Mouse (Mus musculus) CH12.LX (cell line): ENCODE data around the gene Tmem189. TPM values are rescaled to one million over a fixed set of nuclear protein-coding genes. Genes with fewer than 3 reads are reported as not detected.

Experiments used
- DNase-seq: peaks from one replicate; pipeline ENCODE4 v3.0.0-alpha.2; 2013; ENCODE audit errors: extremely low read depth
- H3K27ac ChIP-seq: 2 replicates; pipeline ENCODE4 v1.5.1; 2012; ENCODE audit warnings: low read depth, mild to moderate bottlenecking, control low read depth, moderate library complexity; ENCODE audit not compliant: insufficient read depth
- H3K27me3 ChIP-seq: replicated peaks from 2 replicates; pipeline ENCODE3; 2012; ENCODE audit warnings: inconsistent platforms
- H3K36me3 ChIP-seq, 2 experiments: replicated peaks in 1 of 2; 2 replicates each; pipeline versions ENCODE3 to v1.6.1; 2012; ENCODE audit warnings: inconsistent platforms in 1 of 2, low read length in 1 of 2, mild to moderate bottlenecking in 1 of 2, mixed read lengths in 1 of 2, moderate library complexity in 1 of 2; ENCODE audit not compliant: control insufficient read depth in 1 of 2, insufficient read depth in 1 of 2
- H3K4me1 ChIP-seq, 2 experiments: 2 replicates each; pipeline ENCODE4 v1.6.1; 2012; ENCODE audit warnings: inconsistent platforms in 1 of 2, moderate library complexity in 1 of 2; ENCODE audit not compliant: insufficient read depth in 2 of 2, control insufficient read depth in 1 of 2
- H3K4me2 ChIP-seq: 2 replicates; pipeline ENCODE4 v1.6.1; 2012; ENCODE audit warnings: low read depth, mild to moderate bottlenecking, control low read depth; ENCODE audit not compliant: poor library complexity, insufficient read depth, severe bottlenecking
- H3K4me3 ChIP-seq, 3 experiments: fragments of 150-350 bp in 1 of 3; sonication (generic) in 1 of 3; replicated peaks in 1 of 3; 2 replicates each; pipeline versions ENCODE3 to v1.5.1; 2011 to 2012; ENCODE audit warnings: low read depth in 2 of 3, low read length in 2 of 3, mild to moderate bottlenecking in 2 of 3, moderate library complexity in 2 of 3, control low read depth in 1 of 3, improper control_type of control experiment in 1 of 3, inconsistent platforms in 1 of 3, mixed read lengths in 1 of 3; ENCODE audit not compliant: poor library complexity in 1 of 3
- H3K79me2 ChIP-seq: replicated peaks from 2 replicates; pipeline ENCODE4 v1.6.1; 2012; ENCODE audit warnings: mild to moderate bottlenecking, moderate library complexity; ENCODE audit not compliant: control insufficient read depth, poor library complexity, insufficient read depth, severe bottlenecking; ENCODE audit errors: extremely low read depth
- H3K9ac ChIP-seq: 2 replicates; pipeline ENCODE4 v1.6.1; 2012; ENCODE audit warnings: low read depth, mild to moderate bottlenecking, control low read depth, moderate library complexity; ENCODE audit not compliant: insufficient read depth
- H3K9me3 ChIP-seq: replicated peaks from 2 replicates; pipeline ENCODE3; 2012; ENCODE audit warnings: low read length, inconsistent platforms, mixed read lengths
- CTCF ChIP-seq, 2 experiments: IDR thresholded peaks in 1 of 2; conservative IDR thresholded peaks in 1 of 2; 2 replicates each; pipeline ENCODE4 v1.5.1; 2011 to 2012; ENCODE audit warnings: low read depth in 2 of 2, low read length in 2 of 2, improper control_type of control experiment in 1 of 2, inconsistent platforms in 1 of 2, mild to moderate bottlenecking in 1 of 2, moderate library complexity in 1 of 2
- E2F4 ChIP-seq: IDR thresholded peaks from 2 replicates; pipeline ENCODE4 v1.6.1; 2011; ENCODE audit warnings: low read depth, low read length, improper control_type of control experiment; ENCODE audit not compliant: insufficient replicate concordance
- EP300 ChIP-seq: IDR thresholded peaks from 2 replicates; pipeline ENCODE4 v1.6.1; 2011; ENCODE audit warnings: low read length, improper control_type of control experiment
- GABPA ChIP-seq: IDR thresholded peaks from 2 replicates; pipeline ENCODE4 v1.6.1; 2012; ENCODE audit warnings: low read depth, low read length, improper control_type of control experiment, inconsistent platforms; ENCODE audit not compliant: insufficient replicate concordance
- IRF4 ChIP-seq: IDR thresholded peaks from 2 replicates; pipeline ENCODE4 v1.6.1; 2014; ENCODE audit warnings: low read depth, mild to moderate bottlenecking, inconsistent platforms, low read length, improper control_type of control experiment
- KAT2A ChIP-seq: IDR thresholded peaks from 2 replicates; pipeline ENCODE4 v1.6.1; 2012; ENCODE audit warnings: low read length, improper control_type of control experiment, inconsistent platforms; ENCODE audit not compliant: insufficient replicate concordance
- MAFK ChIP-seq: IDR thresholded peaks from 2 replicates; pipeline ENCODE4 v1.6.1; 2011; ENCODE audit warnings: low read length, improper control_type of control experiment; ENCODE audit not compliant: insufficient replicate concordance
- MAX ChIP-seq: IDR thresholded peaks from 2 replicates; pipeline ENCODE4 v1.6.1; 2011; ENCODE audit warnings: low read length, improper control_type of control experiment
- MAZ ChIP-seq: IDR thresholded peaks from 2 replicates; pipeline ENCODE4 v1.6.1; 2012; ENCODE audit warnings: low read depth, mild to moderate bottlenecking, inconsistent platforms, low read length, improper control_type of control experiment, moderate library complexity
- MEF2A ChIP-seq: IDR thresholded peaks from 2 replicates; pipeline ENCODE4 v1.6.1; 2014; ENCODE audit warnings: low read depth, mild to moderate bottlenecking, inconsistent platforms, low read length, improper control_type of control experiment, borderline replicate concordance
- NRF1 ChIP-seq: IDR thresholded peaks from 2 replicates; pipeline ENCODE4 v1.6.1; 2014; ENCODE audit warnings: low read depth, mild to moderate bottlenecking, inconsistent platforms, low read length, improper control_type of control experiment, moderate library complexity
- PAX5 ChIP-seq: IDR thresholded peaks from 2 replicates; pipeline ENCODE4 v1.6.1; 2012; ENCODE audit warnings: low read length, inconsistent platforms, mixed read lengths
- RAD21 ChIP-seq: IDR thresholded peaks from 2 replicates; pipeline ENCODE4 v1.6.1; 2011; ENCODE audit warnings: low read depth, mild to moderate bottlenecking, low read length, improper control_type of control experiment, moderate library complexity
- SMC3 ChIP-seq: IDR thresholded peaks from 2 replicates; pipeline ENCODE4 v1.6.1; 2011; ENCODE audit warnings: low read depth, low read length, improper control_type of control experiment
- TCF12 ChIP-seq: IDR thresholded peaks from 2 replicates; pipeline ENCODE4 v1.6.1; 2014; ENCODE audit warnings: low read depth, mild to moderate bottlenecking, inconsistent platforms, low read length, improper control_type of control experiment
- ZC3H11A ChIP-seq: IDR thresholded peaks from 2 replicates; pipeline ENCODE4 v1.6.1; 2012; ENCODE audit warnings: low read depth, mild to moderate bottlenecking, inconsistent platforms, low read length, improper control_type of control experiment
- ZKSCAN1 ChIP-seq: IDR thresholded peaks from 2 replicates; pipeline ENCODE4 v1.6.1; 2012; ENCODE audit warnings: low read depth, inconsistent platforms, low read length, improper control_type of control experiment, borderline replicate concordance
- ZMIZ1 ChIP-seq: IDR thresholded peaks from 2 replicates; pipeline ENCODE4 v1.6.1; 2012; ENCODE audit warnings: low read depth, mild to moderate bottlenecking, inconsistent platforms, low read length, improper control_type of control experiment
- dilution Hi-C: fragments of 300-500 bp; cut with MboI; formaldehyde crosslinking; loops from 2 replicates; pipeline ENCODE4 v1.14.3; 2020; ENCODE audit warnings: low sequenced_read_pairs; ENCODE audit not compliant: extremely low pct_unique_long_range_greater_than_20kb, extremely low pct_ligation_motif_present
- in situ Hi-C: fragments of 300-500 bp; cut with MboI; formaldehyde crosslinking; loops from 3 replicates; pipeline ENCODE4 v1.14.3; 2019; ENCODE audit warnings: low sequenced_read_pairs, low pct_ligation_motif_present, low pct_unique_long_range_greater_than_20kb, mixed read lengths
- polyA plus RNA-seq: library from polyadenylated mRNA; unstranded; fragments of >175 nt; gene quantifications from 2 replicates; pipeline ENCODE4 v1.2.1, GENCODE M21; 2012; ENCODE audit warnings: low read depth; ENCODE audit not compliant: insufficient read length
- total RNA-seq, 2 experiments: library from RNA; depleted of rRNA; stranded (reverse); fragments of 300-350 nt in 1 of 2; fragments of >200 nt in 1 of 2; gene quantifications; 2 replicates each; pipeline ENCODE4 v1.2.3; 2012 to 2014

Tmem189 gene
- total and polyA plus RNA-seq, 3 experiments, result 27.9 to 30.9 (median 29.5) TPM

DNA sequence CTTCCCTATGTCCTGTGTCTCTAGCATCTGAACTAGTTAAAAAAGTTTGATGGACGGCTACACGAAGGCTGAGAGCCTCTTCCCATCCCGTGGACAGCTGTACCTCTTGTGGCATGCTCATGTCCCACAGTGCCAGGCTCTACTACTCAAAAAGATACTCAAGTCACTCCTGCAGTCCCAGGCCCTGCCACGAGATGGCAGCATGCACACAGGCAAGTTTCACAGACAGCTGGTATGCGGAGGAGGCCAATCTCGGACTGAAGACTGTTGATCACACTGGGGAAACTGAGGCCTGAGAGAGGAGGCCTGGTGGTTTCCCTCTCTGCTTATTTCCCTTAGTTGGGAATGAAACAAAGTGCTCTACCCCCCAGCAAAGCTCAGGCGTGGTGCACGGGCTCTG lies 4.5 kb downstream of the Tmem189 start:
- peaks cover 69% of the 10 kb centered on the region for H3K27me3 ChIP-seq

DNA sequence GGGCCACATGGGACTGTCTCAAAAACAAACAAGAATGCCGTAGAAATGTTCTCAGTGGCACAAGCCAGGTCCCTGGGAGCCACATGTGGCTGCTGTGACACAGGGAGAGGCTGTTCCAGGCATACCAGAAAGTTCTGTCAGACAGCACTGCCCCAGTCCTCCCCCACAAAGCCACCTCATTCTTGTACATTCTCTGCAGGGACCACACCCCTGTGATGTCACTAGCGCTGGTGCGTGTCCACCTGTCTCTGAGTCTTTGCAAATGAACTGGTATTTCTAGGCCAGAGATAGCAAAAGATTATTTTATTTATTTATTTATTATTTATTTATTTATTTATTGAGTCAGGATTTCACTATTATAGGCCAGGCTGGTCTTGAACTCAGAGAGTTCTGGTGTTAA lies 5.9 kb downstream of the Tmem189 start:
- no peak overlapping the region for H3K4me2 ChIP-seq
- H3K36me3 ChIP-seq, result no peaks in the 10 kb centered on the region
- TF ChIP-seq MEF2A (no peak), E2F4 (no peak), IRF4 (no peak)
- TF ChIP-seq, all 38 proteins: peak for 0
- Histone ChIP-seq H3K27me3 (peaks cover 65% of the 10 kb centered on the region), H3K4me1 (peaks cover 7 to 8% of the 10 kb centered on the region in 2 experiments; a peak in 3 of 4 replicates), H3K79me2 (no peaks in the 10 kb centered on the region), H3K9ac (no peak overlapping the region), H3K27ac (no peak overlapping the region), H3K4me3 (no peak overlapping the region), H3K9me3 (peaks cover 4% of the 10 kb centered on the region)
- in situ Hi-C loops (no loop called here), dilution Hi-C loops (loop anchor here (25.0 kb wide), 1 partner anchor 204 kb away; no protein-coding TSS in a partner anchor)
- DNase-seq, result no peak

More for the DNA sequence above, 4.5 kb downstream of the Tmem189 start:
- Histone ChIP-seq H3K79me2 (no peaks in the 10 kb centered on the region), H3K4me1 (peaks cover 4 to 8% of the 10 kb centered on the region in 2 experiments; a peak in 3 of 4 replicates), H3K27ac (no peak overlapping the region), H3K9me3 (peaks cover 12% of the 10 kb centered on the region), H3K36me3 (no peaks in the 10 kb centered on the region), H3K9ac (no peak overlapping the region), H3K4me2 (no peak overlapping the region), H3K4me3 (no peak overlapping the region)
- peak; percentile 89 for DNase-seq
- in situ Hi-C loops, result loop anchor here (5.0 kb wide), 1 partner anchor 212 kb away; no protein-coding TSS in a partner anchor
- no peak for TF ChIP-seq EP300
- TF ChIP-seq ZMIZ1, result no peak
- TF ChIP-seq ZC3H11A, result peak; percentile 94
- TF ChIP-seq PAX5, result no peak
- TF ChIP-seq IRF4, result peak; percentile 36; the same call in 1 of the 2 replicates
- no peak for TF ChIP-seq MAFK
- no peak for TF ChIP-seq MAZ
- TF ChIP-seq RAD21, result peak; percentile 99
- 0 out of 2 replicates have a peak, but pooled peaks have one; percentile 33 for TF ChIP-seq TCF12
- no peak for TF ChIP-seq MEF2A
- no peak for TF ChIP-seq KAT2A
- TF ChIP-seq SMC3, result peak; percentile 99
- no peak for TF ChIP-seq GABPA
- no peak for TF ChIP-seq MAX
- TF ChIP-seq ZKSCAN1, result no peak
- peak; percentile 90 to 99 for TF ChIP-seq CTCF (conservative IDR thresholded peaks at IDR 0.05 in 1 of 2, IDR thresholded peaks at IDR 0.05 in 1 of 2; ENCODE audit: low read depth in 2 of 2, low read length in 2 of 2)
- TF ChIP-seq NRF1, result no peak
- dilution Hi-C loops, result loop anchor here (25.0 kb wide), 1 partner anchor 202 kb away; no protein-coding TSS in a partner anchor
